Mouse (Mus musculus) midbrain, embryonic 10.5 days (tissue): ENCODE measurements around the gene Rcn3. TPM values are rescaled to one million over a fixed set of nuclear protein-coding genes. Genes with fewer than 3 reads are reported as not detected.

ENCODE experiments used
- DNase-seq: peaks from one replicate; pipeline ENCODE4 v3.0.0-alpha.2; 2017; ENCODE audit warnings: low spot score
- H3K27ac ChIP-seq: fragments of 300-500 bp; sonication (generic); replicated peaks from 2 replicates; pipeline ENCODE4 v1.5.1; 2016; ENCODE audit warnings: mild to moderate bottlenecking
- H3K27me3 ChIP-seq: fragments of 300-500 bp; sonication (generic); 2 replicates; pipeline ENCODE4 v1.6.1; 2016; ENCODE audit warnings: low read depth, mild to moderate bottlenecking; ENCODE audit not compliant: poor library complexity, severe bottlenecking
- H3K36me3 ChIP-seq: fragments of 300-500 bp; sonication (generic); 2 replicates; pipeline ENCODE4 v1.6.1; 2016; ENCODE audit warnings: mild to moderate bottlenecking, moderate library complexity
- H3K4me1 ChIP-seq: fragments of 300-500 bp; sonication (generic); 2 replicates; pipeline ENCODE4 v1.6.1; 2016
- H3K4me3 ChIP-seq: fragments of 300-500 bp; sonication (generic); 2 replicates; pipeline ENCODE4 v1.5.1; 2016; ENCODE audit warnings: mild to moderate bottlenecking, moderate library complexity
- H3K9me3 ChIP-seq: fragments of 300-500 bp; sonication (generic); replicated peaks from 2 replicates; pipeline ENCODE4 v1.6.1; 2016; ENCODE audit warnings: mild to moderate bottlenecking
- WGBS: fragments of 180-500 bp; shearing (Covaris S2); methylation state at CpG from one replicate; pipeline ENCODE4 v1.1.7; 2016; 5-methylcytosine and 5-hydroxymethylcytosine counted together
- polyA plus RNA-seq: library from polyadenylated mRNA; unstranded; fragments of >200 nt; fragmentation: Nextera tagmentation; extraction: Ambion mirVana; gene quantifications from 2 replicates; pipeline ENCODE4 v1.2.1, GENCODE M21; 2016

Gene Rcn3
- polyA plus RNA-seq, 1 experiment from 2014 or later = 122 TPM

DNA sequence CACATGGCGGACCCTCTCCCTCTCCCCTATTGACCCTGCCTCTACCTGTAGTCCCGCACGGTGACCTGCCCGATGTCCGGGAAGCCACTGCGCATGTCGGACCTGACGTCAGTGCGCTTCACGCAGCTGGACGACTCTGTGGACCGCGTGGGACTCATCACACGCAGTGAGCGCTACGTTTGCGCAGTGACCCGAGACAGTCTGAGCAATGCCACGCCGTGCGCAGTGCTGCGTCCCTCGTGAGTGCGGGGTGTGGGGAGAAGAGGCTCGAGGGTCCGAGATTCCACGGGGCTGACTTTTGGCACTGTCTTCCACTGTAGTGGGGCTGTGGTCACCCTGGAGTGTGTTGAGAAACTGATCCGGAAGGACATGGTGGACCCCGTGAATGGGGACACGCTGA lies 15.5 kb downstream of the Rcn3 start:
- H3K36me3 ChIP-seq = peaks cover 46% of the 10 kb centered on the region
- H3K27ac ChIP-seq = no peak overlapping the region
- H3K4me3 ChIP-seq = no peak overlapping the region
- H3K9me3 ChIP-seq = no peaks in the 10 kb centered on the region
- no peak for DNase-seq
- no peaks in the 10 kb centered on the region for H3K4me1 ChIP-seq
- H3K27me3 ChIP-seq = no peaks in the 10 kb centered on the region
- 88% methylated on average over 30 of the region's 30 CpGs for WGBS

DNA sequence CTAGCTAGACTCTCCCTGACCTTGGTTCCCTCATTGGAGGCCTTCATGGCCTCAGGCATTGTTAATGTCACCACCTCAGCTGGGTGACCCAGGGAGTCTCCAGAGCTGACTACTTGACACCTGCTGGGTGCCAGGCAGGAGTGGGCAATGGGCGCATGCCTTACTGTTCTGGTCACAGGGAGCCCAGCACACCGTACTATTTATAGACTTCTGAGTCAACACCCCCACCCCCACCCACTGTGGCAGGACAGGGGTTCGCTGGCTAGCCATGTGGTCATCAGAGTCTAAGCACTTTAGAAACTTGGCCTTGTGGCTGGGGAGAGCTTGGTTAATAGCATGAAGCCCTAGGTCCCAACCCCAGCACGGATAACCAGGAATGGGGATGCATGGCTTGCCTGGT lies 16.6 kb downstream of the Rcn3 start:
- no peak for DNase-seq
- H3K27ac ChIP-seq = no peak overlapping the region
- H3K27me3 ChIP-seq = no peaks in the 10 kb centered on the region
- H3K4me3 ChIP-seq = no peak overlapping the region
- no peaks in the 10 kb centered on the region for H3K4me1 ChIP-seq
- H3K36me3 ChIP-seq = peaks cover 46% of the 10 kb centered on the region
- no peaks in the 10 kb centered on the region for H3K9me3 ChIP-seq
- WGBS = 90% methylated on average over 4 of the region's 4 CpGs

DNA sequence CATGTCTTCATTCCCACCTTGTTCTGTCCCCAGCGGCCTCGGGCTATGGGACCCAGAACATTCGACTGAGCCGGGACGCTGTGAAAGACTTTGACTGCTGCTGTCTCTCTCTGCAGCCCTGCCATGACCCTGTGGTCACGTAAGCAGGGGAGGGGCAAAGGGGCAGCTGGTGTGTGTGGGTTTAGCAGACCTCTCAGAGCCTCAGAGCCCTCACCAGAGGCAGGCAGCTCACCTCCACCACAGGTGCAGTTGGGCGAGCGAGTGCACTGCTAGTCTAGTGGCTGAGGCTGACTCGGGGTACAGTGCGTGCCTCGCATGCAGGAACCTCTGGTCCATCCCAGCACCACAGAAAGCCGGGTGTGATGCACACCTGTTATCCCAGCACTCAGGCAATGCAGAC lies 18.1 kb downstream of the Rcn3 start:
- DNase-seq = no peak
- H3K36me3 ChIP-seq = peaks cover 46% of the 10 kb centered on the region
- WGBS = 93% methylated on average over 12 of the region's 12 CpGs

DNA sequence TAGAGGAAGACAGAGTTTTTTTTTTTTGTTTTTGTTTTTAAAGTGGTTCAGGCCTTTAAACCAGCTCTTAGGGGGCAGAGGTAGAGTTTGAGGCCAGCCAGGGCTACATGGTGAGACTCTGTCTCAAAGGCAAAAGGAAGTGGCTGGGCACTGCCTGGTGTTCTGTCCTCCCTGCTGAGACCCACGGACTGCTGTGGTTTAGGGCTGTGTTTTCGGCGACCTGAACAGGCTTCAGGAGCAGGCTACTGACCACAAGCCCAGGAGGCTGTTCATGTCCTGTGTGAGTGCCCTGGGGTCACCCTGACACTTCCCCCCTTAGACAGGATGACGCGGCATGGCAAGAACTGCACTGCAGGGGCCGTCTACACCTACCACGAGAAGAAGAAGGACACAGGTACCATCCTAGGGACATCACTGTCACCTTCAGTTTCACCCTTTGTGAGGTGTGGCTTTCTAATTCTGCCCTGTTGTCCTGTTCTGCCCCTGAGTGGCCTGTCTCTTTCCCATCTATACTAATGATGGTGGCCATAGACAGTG lies 18.8 kb downstream of the Rcn3 start:
- Histone ChIP-seq H3K27me3 (no peaks in the 10 kb centered on the region), H3K4me1 (no peaks in the 10 kb centered on the region), H3K27ac (no peak overlapping the region), H3K4me3 (no peak overlapping the region), H3K9me3 (no peaks in the 10 kb centered on the region), H3K36me3 (peaks cover 46% of the 10 kb centered on the region)
- no peak for DNase-seq
- WGBS = 90% methylated on average over 7 of the region's 7 CpGs

More for the DNA sequence above, 18.1 kb downstream of the Rcn3 start:
- Histone ChIP-seq H3K27me3 (no peaks in the 10 kb centered on the region), H3K4me3 (no peak overlapping the region), H3K9me3 (no peaks in the 10 kb centered on the region), H3K27ac (no peak overlapping the region), H3K4me1 (no peaks in the 10 kb centered on the region)

DNA sequence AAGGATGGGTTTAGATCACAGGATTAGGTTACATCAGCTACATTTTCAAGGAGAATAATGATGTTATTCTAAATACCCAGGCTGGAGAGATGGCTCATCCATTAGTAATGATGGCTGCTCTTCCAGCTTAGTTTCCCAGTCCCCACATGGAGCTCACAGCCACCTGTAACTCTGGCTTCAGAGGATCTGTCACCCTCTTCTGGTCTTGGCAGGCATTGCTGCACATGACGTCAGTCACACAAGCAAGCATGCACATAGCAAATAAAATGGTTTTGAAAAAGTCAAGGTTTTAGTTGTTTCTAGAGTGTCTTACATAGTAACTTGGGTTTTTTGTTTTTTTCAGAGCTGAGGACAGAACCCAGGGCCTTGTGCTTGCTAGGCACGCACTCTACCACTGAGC lies 19.8 kb downstream of the Rcn3 start:
- no peaks in the 10 kb centered on the region for H3K27me3 ChIP-seq
- H3K9me3 ChIP-seq = no peaks in the 10 kb centered on the region
- no peak overlapping the region for H3K4me3 ChIP-seq
- H3K4me1 ChIP-seq = no peaks in the 10 kb centered on the region
- DNase-seq = no peak
- 73% methylated on average over 2 of the region's 2 CpGs for WGBS
- no peak overlapping the region for H3K27ac ChIP-seq
- peaks cover 39% of the 10 kb centered on the region for H3K36me3 ChIP-seq

DNA sequence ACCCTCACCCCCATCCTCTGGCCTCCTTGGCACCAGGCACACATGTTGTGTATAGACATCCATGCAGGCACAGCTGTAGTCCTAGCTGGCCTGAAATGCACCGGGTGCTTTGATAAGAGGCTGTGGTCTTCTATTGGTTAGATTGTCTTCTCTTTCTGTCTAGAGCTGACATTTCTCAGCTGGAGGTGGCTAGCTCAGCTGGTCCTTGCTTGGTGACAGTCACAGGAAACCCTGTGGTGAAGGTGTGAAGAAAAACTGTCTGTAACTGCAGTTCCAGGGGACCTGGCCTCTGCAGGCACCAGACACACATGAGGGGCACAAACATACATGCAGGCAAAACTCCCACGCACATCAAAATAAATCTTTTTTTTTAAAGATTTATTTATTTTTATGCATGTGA lies 22.4 kb downstream of the Rcn3 start:
- 93% methylated on average over 2 of the region's 2 CpGs for WGBS
- H3K27me3 ChIP-seq = no peaks in the 10 kb centered on the region

DNA sequence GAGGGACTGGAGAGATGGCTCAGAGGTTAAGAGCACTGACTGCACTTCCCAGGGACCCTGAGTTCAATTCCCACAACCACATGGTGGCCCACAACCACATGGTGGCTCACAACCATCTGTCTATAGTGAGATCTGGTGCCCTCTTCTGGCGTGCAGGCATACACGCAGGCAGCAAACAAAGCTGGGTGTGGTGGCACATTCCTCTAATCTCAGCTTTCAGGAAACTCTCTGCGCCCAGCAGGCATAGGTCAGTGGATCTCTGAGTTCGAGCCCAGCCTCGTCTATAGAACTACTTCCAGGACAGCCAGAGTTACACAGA lies 24.1 kb downstream of the Rcn3 start:
- Histone ChIP-seq H3K4me3 (no peak overlapping the region), H3K9me3 (no peaks in the 10 kb centered on the region), H3K4me1 (peaks cover 11% of the 10 kb centered on the region), H3K27ac (0 out of 2 replicates have a peak overlapping the region, but pooled peaks have one; percentile 6), H3K27me3 (no peaks in the 10 kb centered on the region), H3K36me3 (no peaks in the 10 kb centered on the region)
- peak; percentile 61 for DNase-seq
- 34% methylated on average over 5 of the region's 5 CpGs for whole genome bisulfite sequencing

More for the DNA sequence above, 22.4 kb downstream of the Rcn3 start:
- no peak for DNase-seq
- H3K36me3 ChIP-seq = peaks cover 14% of the 10 kb centered on the region
- no peaks in the 10 kb centered on the region for H3K4me1 ChIP-seq
- no peaks in the 10 kb centered on the region for H3K9me3 ChIP-seq
- H3K4me3 ChIP-seq = no peak overlapping the region
- no peak overlapping the region for H3K27ac ChIP-seq

DNA sequence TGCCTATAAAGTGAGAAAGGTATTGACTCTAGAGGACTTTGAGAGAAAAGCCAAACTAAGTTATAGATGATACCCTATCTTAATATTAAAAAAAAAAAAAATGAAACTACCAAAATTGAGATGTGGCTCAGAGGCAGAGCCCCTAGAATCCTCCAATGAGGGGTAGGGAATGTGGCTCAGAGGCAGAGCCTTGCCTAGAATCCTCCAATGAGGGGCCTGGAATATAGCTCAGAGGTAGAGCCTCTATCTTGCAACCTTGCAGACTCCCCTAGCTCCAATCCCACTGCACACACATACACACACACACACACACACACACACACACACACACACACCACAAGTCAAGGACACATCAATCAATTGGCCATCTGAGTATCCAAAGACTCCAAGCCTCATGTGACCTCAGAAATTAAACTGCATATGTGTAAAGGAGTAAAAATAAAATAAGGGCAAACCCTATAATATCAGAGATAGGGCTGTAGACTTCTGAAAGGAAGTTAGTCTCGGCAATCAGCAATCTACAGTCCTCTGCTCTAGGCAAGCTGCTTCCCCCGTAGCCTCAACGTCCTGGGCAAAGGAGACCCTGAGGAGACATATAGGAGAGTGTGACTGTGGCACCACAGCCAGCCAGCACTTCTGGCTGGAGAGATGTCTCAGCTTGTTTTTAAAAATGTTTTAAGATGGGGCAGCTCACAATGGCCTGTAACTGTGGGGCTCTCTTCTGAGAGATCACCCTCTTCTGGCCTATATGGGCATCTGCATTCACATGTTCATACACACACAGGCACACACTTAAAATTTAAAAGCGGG lies 24.6 kb downstream of the Rcn3 start:
- H3K4me3 ChIP-seq = no peak overlapping the region
- 77% methylated on average over 4 of the region's 4 CpGs for WGBS

DNA sequence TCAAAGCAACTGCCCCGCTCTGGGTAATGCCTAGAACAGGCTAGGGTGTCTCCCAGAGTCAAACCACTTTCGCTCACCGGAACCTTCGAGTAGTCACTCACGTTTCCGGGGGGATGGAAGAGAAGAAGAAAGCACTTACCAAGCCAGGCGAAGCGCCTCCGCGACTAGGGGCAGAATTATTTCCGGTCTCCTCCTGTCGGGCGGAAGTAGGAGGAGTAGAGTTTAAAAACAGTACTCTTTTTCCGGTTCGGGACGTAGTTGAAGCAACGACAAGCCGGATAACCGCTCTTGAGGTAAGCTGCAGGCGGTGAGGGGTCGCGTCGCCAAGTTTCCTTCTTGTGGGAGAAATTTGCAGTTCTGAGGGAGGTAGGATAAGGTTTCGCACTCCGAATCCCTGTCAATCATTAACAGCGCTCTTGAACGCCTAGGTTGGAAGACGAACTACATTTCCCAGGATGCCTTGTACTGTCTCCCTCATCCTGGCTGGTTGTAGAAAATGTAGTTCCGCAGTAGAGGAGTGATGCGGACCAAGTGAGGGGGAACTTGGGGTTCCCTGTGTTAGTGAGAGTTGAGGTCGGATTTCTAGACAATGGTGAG lies 29.7 kb downstream of the Rcn3 start, which contains the start of the genes Nosip and Prrg2:
Gene Nosip (plus strand): TSS at position 191 of the 597 bp plus-strand sequence.
Gene Prrg2 (minus strand): TSS at position 439 of the 597 bp plus-strand sequence.
- DNase-seq = peak; percentile 96
- Histone ChIP-seq H3K4me1 (peaks cover 43% of the 10 kb centered on the region), H3K36me3 (no peaks in the 10 kb centered on the region), H3K4me3 (peak within 1 kb of the TSS; percentile 70), H3K27me3 (no peaks in the 10 kb centered on the region), H3K27ac (peak within 1 kb of the TSS; percentile 88), H3K9me3 (no peaks in the 10 kb centered on the region)
- WGBS = under 1% methylated on average over 31 of the region's 31 CpGs

More for the DNA sequence above, 24.6 kb downstream of the Rcn3 start:
- H3K27ac ChIP-seq = 0 out of 2 replicates have a peak overlapping the region, but pooled peaks have one; percentile 6
- H3K36me3 ChIP-seq = no peaks in the 10 kb centered on the region
- DNase-seq = no peak
- H3K9me3 ChIP-seq = no peaks in the 10 kb centered on the region
- H3K4me1 ChIP-seq = peaks cover 12% of the 10 kb centered on the region
- H3K27me3 ChIP-seq = no peaks in the 10 kb centered on the region

DNA sequence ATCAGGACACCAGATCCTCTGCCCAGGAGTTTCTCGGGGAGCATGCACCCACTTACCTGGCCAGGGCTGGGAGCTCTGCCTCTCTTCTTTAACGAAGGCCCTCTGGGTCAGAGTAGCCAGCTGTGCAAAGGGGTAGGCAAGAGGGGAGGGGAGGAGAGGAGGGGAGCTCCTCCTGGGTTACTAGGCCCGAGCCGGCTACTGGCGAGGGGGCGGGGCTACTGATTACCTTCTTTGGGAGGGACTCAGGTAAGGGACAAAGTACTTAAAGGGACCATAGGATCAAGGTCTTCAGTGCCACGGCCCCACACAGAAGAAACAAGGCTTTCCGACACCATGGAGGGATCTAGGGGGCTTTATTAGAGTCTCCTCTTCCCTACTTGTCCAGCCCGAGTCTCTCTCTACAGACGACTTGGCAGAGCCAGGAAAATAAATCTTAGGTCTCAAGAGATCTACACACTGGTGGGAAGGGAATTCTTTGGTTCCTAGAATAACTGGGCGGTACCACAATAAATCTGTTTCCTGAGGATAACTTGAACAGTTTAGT lies 30.4 kb downstream of the Rcn3 start:
- H3K36me3 ChIP-seq = no peaks in the 10 kb centered on the region
- peak overlapping the region; percentile 88 for H3K27ac ChIP-seq
- no peak for DNase-seq
- peaks cover 46% of the 10 kb centered on the region for H3K4me1 ChIP-seq
- peak overlapping the region; percentile 70 for H3K4me3 ChIP-seq
- 20% methylated on average over 11 of the region's 11 CpGs for WGBS
- no peaks in the 10 kb centered on the region for H3K9me3 ChIP-seq
- H3K27me3 ChIP-seq = no peaks in the 10 kb centered on the region

DNA sequence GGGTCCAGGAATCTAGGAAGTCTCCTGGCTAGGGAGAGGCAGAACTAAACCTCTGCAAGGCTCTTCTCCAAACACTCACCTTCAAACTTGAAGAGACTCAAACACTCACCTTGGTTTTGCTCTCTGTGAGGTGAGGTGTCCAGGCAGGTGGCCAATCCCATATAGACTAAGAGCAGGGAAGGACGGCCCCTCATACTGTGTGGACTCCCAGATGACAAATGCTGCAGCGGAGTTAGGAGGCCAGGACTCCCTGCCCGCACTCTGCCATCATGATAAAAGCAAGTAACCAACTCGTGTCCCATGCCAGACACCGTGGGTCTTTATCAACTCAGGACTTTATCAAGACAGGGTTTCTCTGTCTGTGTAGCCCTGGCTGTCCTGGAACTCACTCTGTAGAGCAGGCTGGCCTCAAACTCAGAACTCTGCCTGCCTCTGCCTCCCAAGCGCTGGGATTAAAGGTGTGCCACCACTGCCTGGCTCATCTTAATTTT lies 31.3 kb downstream of the Rcn3 start:
- no peak overlapping the region for H3K27ac ChIP-seq
- WGBS = 94% methylated on average over 6 of the region's 6 CpGs
- H3K9me3 ChIP-seq = no peaks in the 10 kb centered on the region
- no peak for DNase-seq
- H3K36me3 ChIP-seq = no peaks in the 10 kb centered on the region
- peak overlapping the region; percentile 18; the same call in 1 of the 2 replicates for H3K4me3 ChIP-seq
- H3K27me3 ChIP-seq = no peaks in the 10 kb centered on the region
- H3K4me1 ChIP-seq = peaks cover 47% of the 10 kb centered on the region

DNA sequence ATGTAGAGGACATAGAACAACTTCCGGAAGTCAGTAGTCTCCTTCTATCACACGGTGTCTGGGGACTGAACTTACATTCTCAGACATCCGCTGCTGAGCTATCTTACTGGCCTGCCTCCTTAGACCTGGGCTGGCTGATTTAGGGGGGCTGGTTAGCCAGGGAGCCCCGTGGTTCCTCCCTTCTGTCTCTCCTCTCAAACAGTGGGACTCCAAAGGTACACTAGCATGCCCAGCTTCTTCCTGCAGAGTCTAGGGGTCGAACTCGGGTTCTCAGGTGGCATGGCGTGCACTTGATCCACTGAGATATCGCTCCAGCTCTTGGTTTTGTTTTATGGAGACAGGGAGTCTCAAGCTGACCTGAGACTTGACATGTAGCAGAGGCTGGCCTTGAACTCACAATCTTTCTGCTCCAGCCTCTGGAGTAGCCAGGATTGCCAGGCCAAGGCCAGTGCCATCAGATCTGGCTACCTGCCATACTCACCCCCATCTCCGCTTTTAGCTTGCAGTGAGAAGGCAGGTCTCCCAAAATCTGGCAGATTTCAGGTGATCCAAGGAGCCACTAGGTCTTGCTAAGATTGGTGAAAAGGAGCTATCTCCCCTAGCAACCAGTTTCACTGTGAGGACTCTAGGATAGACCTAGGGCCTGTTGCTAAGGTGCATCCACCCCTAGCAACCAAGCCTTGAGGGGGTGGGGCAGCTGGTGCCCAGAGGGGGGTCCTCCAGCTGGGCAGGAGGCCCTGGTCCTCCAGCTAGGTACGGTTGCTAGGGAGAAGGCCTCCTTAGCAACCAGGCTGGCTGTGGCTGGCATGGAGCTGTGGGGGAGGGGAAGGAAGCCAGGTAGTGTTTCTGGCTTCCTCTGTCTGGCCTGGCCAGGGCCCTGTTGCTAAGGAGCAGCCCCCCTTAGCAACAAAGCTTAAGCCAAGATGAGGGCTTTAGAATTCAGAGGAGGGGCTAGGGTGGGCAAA lies 33.1 kb downstream of the Rcn3 start:
- Histone ChIP-seq H3K9me3 (no peaks in the 10 kb centered on the region), H3K27me3 (no peaks in the 10 kb centered on the region), H3K36me3 (no peaks in the 10 kb centered on the region), H3K4me1 (peaks cover 55% of the 10 kb centered on the region), H3K4me3 (peak overlapping the region; percentile 27), H3K27ac (peak overlapping the region; percentile 67)
- 73% methylated on average over 10 of the region's 10 CpGs for whole genome bisulfite sequencing
- no peak for DNase-seq
